Mouse (Mus musculus) ES-E14 (cell line): ENCODE data around the gene Csrnp3.

Experiments used
- HCFC1 ChIP-seq: IDR thresholded peaks from 2 replicates; pipeline ENCODE4 v1.6.1; 2012; ENCODE audit warnings: low read length, inconsistent platforms, borderline replicate concordance; ENCODE audit not compliant: insufficient read depth
- MAFK ChIP-seq: IDR thresholded peaks from 2 replicates; pipeline ENCODE4 v1.6.1; 2014; ENCODE audit warnings: mild to moderate bottlenecking, low read depth, low read length, inconsistent platforms; ENCODE audit not compliant: insufficient read depth
- ZC3H11A ChIP-seq: IDR thresholded peaks from 2 replicates; pipeline ENCODE4 v1.6.1; 2012; ENCODE audit warnings: low read depth, mild to moderate bottlenecking, inconsistent platforms, low read length, borderline replicate concordance
- ZNF384 ChIP-seq: IDR thresholded peaks from 2 replicates; pipeline ENCODE4 v1.6.1; 2012; ENCODE audit warnings: low read depth, low read length, inconsistent platforms

- TF ChIP-seq HCFC1 (no peak), ZC3H11A (no peak), ZNF384 (no peak), MAFK (no peak)
Observed at GRCm38 (mm10) chr2:65826801-65827200, 18.8 kb upstream of the Csrnp3 start.
